Mouse (Mus musculus) ovary, adult 10 weeks (tissue): ENCODE results near the gene Gm20924. TPM values are rescaled to one million over a fixed set of nuclear protein-coding genes. Genes with fewer than 3 reads are reported as not detected.

Experiments
- polyA plus RNA-seq: library from polyadenylated mRNA; stranded (reverse); fragments of 350-450 nt; fragmentation: Illumina TruSeq; extraction: RNeasy Lipid Tissue Mini Kit (QIAGEN cat#74804); gene quantifications from one replicate; pipeline ENCODE4 v1.2.3, GENCODE M21; 2014

Gm20924 gene
- polyA plus RNA-seq, result not detected

DNA sequence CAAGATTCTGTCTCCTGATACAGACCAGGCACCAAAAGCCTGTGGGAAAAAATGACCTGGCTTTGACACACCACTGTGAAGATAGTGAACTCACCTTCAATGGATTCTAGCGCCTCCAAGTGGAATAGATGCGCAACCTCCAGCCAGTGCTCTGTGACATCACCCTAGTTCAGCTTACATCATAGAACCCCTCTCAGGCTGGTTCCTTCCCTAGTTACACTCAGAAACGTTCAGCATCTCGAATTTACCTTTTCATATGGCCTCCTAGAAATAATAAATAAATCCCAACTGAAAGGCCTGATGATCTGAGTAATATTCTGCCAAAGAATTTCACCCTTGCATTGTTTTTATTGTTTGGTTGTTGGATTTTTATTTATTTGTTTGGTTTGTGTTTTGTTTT lies at the start of gene Gm20924:
TSS of gene Gm20924 (minus strand) at position 101 of the 400 bp plus-strand sequence.

Other genes starting within 250 kb of the Gm20924 start
- gene Gm20736, start 170.2 kb upstream of the Gm20924 start, polyA plus RNA-seq, result not detected